Mouse (Mus musculus) heart, adult 2 months (tissue): ENCODE data around the gene Phf20.

Source experiments
- CTCF ChIP-seq: fragments of 200-600 bp; IDR thresholded peaks from 2 replicates; pipeline ENCODE4 v1.8.1; 2022; ENCODE audit warnings: antibody characterized with exemption, mild to moderate bottlenecking, moderate library complexity
- POLR2A ChIP-seq: fragments of 200-500 bp; IDR thresholded peaks from 2 replicates; pipeline ENCODE4 v1.6.1; 2011; ENCODE audit warnings: mild to moderate bottlenecking, low read depth, low read length, control low read depth; ENCODE audit not compliant: insufficient read depth

DNA sequence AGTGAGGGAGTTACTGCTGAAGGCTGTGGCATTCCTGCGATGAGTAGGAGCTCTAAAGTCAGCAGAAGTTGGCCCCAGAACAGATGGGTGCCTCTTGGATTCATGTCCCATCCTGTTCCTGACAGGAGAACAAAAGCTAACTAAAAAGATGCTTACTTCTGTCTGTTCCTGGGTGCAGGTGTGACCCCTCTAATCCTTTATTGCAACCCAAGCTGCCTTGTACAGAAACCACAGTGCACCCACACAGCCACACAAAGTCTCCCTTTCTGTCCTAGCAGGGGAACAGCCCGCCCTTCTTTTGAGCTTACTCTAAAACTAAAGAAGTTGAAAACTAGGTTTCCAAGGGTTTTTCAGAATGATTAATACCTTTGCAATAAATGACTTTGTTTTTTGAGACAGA lies 92.0 kb downstream of the Phf20 start:
- TF ChIP-seq CTCF (no peak), POLR2A (no peak)
